Mouse (Mus musculus): ENCODE measurements around the gene Nphs1.

DNA sequence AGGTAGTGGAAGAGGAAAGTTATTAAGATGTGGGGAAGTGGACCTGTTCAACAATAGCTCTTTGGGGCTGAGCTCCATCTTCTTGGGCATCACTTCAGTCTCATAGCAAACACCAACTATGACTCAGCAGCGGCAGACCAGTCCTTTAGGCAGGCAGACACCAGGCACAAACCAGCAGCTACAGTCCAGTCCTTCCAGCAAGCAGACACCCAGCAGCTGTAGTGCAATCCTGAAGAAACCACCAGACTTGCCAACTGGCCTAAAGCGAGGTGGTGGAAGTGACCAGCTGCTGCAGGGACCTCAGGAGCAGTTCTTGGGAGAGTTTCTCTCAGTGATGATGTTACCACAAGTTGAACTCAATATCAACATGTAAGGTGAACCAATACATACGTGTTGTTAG, 49.5 kb upstream of the Nphs1 start:
- no peak for TF ChIP-seq CTCF (IDR thresholded peaks at IDR 0.05; ENCODE audit: control insufficient read depth, insufficient read depth, insufficient read length)
- TF ChIP-seq USF1 (IDR thresholded peaks at IDR 0.05; ENCODE audit: low read depth) = no peak
- TF ChIP-seq CEBPB (IDR thresholded peaks at IDR 0.05; ENCODE audit: low read depth) = no peak
- no peak for TF ChIP-seq MAX (IDR thresholded peaks at IDR 0.05)
- TF ChIP-seq FOSL1 (IDR thresholded peaks at IDR 0.05; ENCODE audit: insufficient read depth, low read length, poor library complexity, severe bottlenecking) = no peak

Measured in C2C12 (cell line).